Mouse (Mus musculus) lung, embryonic 16.5 days (tissue): Measurements from ENCODE around the gene Rpusd4. TPM values are rescaled to one million over a fixed set of nuclear protein-coding genes. Genes with fewer than 3 reads are reported as not detected.

ENCODE experiments used
- ATAC-seq: fragments of 200-750 bp; cut with Nextera tagmentation; 2 replicates; pipeline ENCODE4 v1.8.0; 2017; ENCODE audit warnings: low read depth, mild to moderate bottlenecking, moderate library complexity
- H3K27ac ChIP-seq: fragments of 300-500 bp; sonication (generic); 2 replicates; pipeline ENCODE4 v1.5.1; 2014; ENCODE audit warnings: mild to moderate bottlenecking, control low read depth, low read length
- H3K27me3 ChIP-seq: fragments of 300-500 bp; sonication (generic); 2 replicates; pipeline ENCODE4 v1.6.1; 2014; ENCODE audit warnings: low read depth, low read length, mixed read lengths; ENCODE audit not compliant: control insufficient read depth, insufficient read depth
- H3K36me3 ChIP-seq: fragments of 300-500 bp; sonication (generic); 2 replicates; pipeline ENCODE4 v1.6.1; 2014; ENCODE audit warnings: low read length; ENCODE audit not compliant: control insufficient read depth, insufficient read depth
- H3K4me1 ChIP-seq: fragments of 300-500 bp; sonication (generic); replicated peaks from 2 replicates; pipeline ENCODE4 v1.6.1; 2014; ENCODE audit warnings: low read length, mixed read lengths; ENCODE audit not compliant: control insufficient read depth, insufficient read depth
- H3K4me2 ChIP-seq: fragments of 300-500 bp; sonication (generic); 2 replicates; pipeline ENCODE4 v1.6.1; 2014; ENCODE audit warnings: low read depth, low read length, control low read depth
- H3K4me3 ChIP-seq: fragments of 300-500 bp; sonication (generic); 2 replicates; pipeline ENCODE4 v1.5.1; 2014; ENCODE audit warnings: mild to moderate bottlenecking, low read length, control low read depth
- H3K9ac ChIP-seq: fragments of 300-500 bp; sonication (generic); 2 replicates; pipeline ENCODE4 v1.6.1; 2014; ENCODE audit warnings: low read length, control low read depth
- H3K9me3 ChIP-seq: fragments of 300-500 bp; sonication (generic); 2 replicates; pipeline ENCODE4 v1.6.1; 2016; ENCODE audit warnings: low read length; ENCODE audit not compliant: control insufficient read depth
- WGBS: fragments of 180-500 bp; shearing (Covaris S2); extraction: QIAGEN DNeasy Blood & Tissue Kit; methylation state at CpG from one replicate; pipeline ENCODE4 v1.1.7; 2014; 5-methylcytosine and 5-hydroxymethylcytosine counted together
- polyA plus RNA-seq: library from polyadenylated mRNA; unstranded; fragments of >200 nt; fragmentation: Nextera tagmentation; extraction: Ambion mirVana; gene quantifications from 2 replicates; pipeline ENCODE4 v1.2.1, GENCODE M21; 2015

Gene Rpusd4
- polyA plus RNA-seq, 1 experiment from 2014 or later: 25.5 TPM

DNA sequence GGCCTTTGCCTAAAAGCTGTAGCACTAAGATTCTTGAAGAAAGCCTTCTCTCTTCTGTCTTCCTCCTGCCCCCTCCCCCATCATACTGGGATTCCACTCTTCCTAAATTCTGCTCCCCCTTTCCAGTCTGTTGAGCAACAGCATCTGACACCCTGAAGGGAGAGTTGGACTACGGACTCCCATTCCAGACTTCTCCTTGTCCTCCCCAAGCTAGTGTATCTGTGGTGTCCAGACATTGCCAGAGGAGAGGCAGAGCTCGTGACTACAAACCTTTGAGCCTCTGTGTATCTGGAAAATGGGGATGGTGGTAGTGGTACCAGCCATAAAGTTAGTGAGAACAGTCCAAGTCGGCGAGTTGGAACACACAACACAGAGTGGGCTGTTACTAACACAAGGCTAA is 52.6 kb downstream of the Rpusd4 start:
- H3K9me3 ChIP-seq: no peaks in the 10 kb centered on the region
- H3K27ac ChIP-seq: no peak overlapping the region
- ATAC-seq: no peak
- WGBS: 83% methylated on average over 4 of the region's 4 CpGs
- H3K4me2 ChIP-seq: no peak overlapping the region
- no peak overlapping the region for H3K9ac ChIP-seq
- no peak overlapping the region for H3K4me3 ChIP-seq
- no peaks in the 10 kb centered on the region for H3K36me3 ChIP-seq
- H3K4me1 ChIP-seq: peaks cover 9% of the 10 kb centered on the region
- no peaks in the 10 kb centered on the region for H3K27me3 ChIP-seq

DNA sequence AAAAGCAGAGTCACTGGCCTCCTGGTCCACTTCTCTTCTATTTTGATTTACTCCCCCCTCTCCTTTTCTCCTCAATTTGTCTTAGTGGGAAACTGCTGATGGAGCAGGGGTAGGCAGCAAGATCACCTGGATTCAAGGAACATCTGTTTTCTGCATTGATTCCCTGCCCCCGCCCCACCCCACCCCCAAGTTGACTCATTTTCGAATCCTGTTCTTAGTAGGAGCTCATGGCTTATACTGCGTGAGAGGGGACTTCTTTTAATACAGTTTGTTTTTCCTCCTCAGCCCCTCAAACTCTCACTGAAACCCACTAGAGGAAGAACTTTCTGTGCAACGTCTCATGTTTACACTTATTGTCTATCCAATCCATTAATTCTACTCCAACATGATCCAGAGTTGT is 56.3 kb downstream of the Rpusd4 start:
- ATAC-seq: no peak
- Histone ChIP-seq H3K27me3 (no peaks in the 10 kb centered on the region), H3K27ac (no peak overlapping the region), H3K9me3 (no peaks in the 10 kb centered on the region), H3K36me3 (no peaks in the 10 kb centered on the region), H3K4me2 (no peak overlapping the region), H3K9ac (no peak overlapping the region), H3K4me3 (no peak overlapping the region), H3K4me1 (peaks cover 19% of the 10 kb centered on the region)
- 52% methylated on average over 4 of the region's 4 CpGs for WGBS

DNA sequence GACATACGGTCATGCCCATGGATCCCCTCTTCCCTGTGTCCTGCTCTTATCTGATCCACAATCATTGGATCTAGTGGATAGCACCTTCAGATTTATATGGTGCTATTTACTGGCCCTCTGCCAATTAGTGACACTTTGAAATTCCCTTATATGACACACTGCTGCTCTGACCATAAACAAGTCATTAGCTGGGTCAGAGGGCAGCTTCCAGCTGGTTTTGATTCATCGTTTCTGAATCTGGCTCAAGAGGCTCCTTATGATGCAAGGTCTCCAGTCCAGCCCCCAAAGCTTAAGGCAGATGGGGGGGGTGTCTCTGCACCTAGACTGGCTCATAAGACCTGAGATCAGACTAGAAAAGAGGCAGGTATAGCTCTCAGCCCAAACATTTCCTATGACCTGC is 56.9 kb downstream of the Rpusd4 start:
- Histone ChIP-seq H3K9me3 (no peaks in the 10 kb centered on the region), H3K9ac (no peak overlapping the region), H3K4me3 (no peak overlapping the region), H3K36me3 (no peaks in the 10 kb centered on the region), H3K27ac (no peak overlapping the region), H3K4me2 (no peak overlapping the region), H3K4me1 (peaks cover 25% of the 10 kb centered on the region), H3K27me3 (no peaks in the 10 kb centered on the region)
- ATAC-seq: peak; percentile 67
- 26% methylated on average over 2 of the region's 2 CpGs for WGBS

DNA sequence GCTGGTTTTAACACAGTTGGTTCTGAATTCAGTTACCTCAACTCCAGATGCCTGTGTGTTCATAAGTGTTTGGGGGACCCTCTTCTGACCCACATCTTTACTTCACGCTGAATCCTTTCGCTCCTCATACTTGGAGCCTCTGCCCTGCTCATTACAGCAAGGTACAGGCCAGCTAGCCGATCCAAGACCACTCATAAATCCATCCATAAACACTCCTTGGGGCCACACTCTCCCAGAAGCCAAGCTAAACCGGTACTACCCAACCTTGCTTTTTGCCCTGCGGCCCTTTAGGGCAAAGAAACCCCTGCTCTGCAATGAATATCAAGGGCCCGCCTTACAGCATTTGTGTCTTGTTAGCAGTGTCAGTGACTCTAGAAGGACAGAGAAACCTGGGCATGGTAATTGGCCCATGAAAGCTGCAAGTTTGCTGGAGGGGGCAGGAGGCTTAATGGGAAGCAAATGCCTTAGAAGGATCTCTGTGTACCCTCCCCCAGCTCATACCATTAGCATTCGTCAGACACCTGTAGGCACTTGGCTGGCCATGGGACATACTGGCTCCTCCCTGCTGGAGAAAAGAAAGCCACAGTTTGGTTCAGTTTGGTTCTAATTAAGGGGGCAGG is 59.1 kb downstream of the Rpusd4 start:
- no peak for ATAC-seq
- Histone ChIP-seq H3K4me1 (peaks cover 37% of the 10 kb centered on the region), H3K9ac (no peak overlapping the region), H3K4me3 (no peak overlapping the region), H3K27ac (peak overlapping the region; percentile 29; the same call in 1 of the 2 replicates), H3K27me3 (peaks cover 2% of the 10 kb centered on the region; the same call in 1 of the 2 replicates), H3K4me2 (no peak overlapping the region), H3K9me3 (no peaks in the 10 kb centered on the region), H3K36me3 (no peaks in the 10 kb centered on the region)
- 57% methylated on average over 7 of the region's 7 CpGs for WGBS

Other genes starting within 250 kb of the Rpusd4 start
- 38.2 and 39.3 TPM in 2 replicates for gene St3gal4, start 148.6 kb upstream of the Rpusd4 start, polyA plus RNA-seq
- gene Dcps, start 91.8 kb upstream of the Rpusd4 start, polyA plus RNA-seq: 85.6 and 86.3 TPM in 2 replicates
- 123 and 128 TPM in 2 replicates for gene Srpr, start 67.7 kb upstream of the Rpusd4 start, polyA plus RNA-seq
- gene Tirap, start 67.6 kb upstream of the Rpusd4 start, polyA plus RNA-seq: 11.8 and 12.9 TPM in 2 replicates
- 36.3 and 36.8 TPM in 2 replicates for gene Foxred1, start 56.8 kb upstream of the Rpusd4 start, polyA plus RNA-seq
- 34.5 and 35.5 TPM in 2 replicates for gene Fam118b, start 60 bp upstream of the Rpusd4 start, polyA plus RNA-seq
- gene Cdon, start 153.3 kb downstream of the Rpusd4 start, polyA plus RNA-seq: 3.2 and 3.6 TPM in 2 replicates